Mouse (Mus musculus) embryonic facial prominence, embryonic 13.5 days (tissue): ENCODE measurements around the gene Mfap3l. TPM values are rescaled to one million over a fixed set of nuclear protein-coding genes. Genes with fewer than 3 reads are reported as not detected.

Source experiments
- polyA plus RNA-seq: library from polyadenylated mRNA; unstranded; fragments of >200 nt; fragmentation: Nextera tagmentation; extraction: Ambion mirVana; gene quantifications from 2 replicates; pipeline ENCODE4 v1.2.1, GENCODE M21; 2015

The Mfap3l gene
- polyA plus RNA-seq, 1 experiment from 2014 or later: 1.9 TPM

Other genes starting within 250 kb of the Mfap3l start
- gene Gm10283, start 129.6 kb upstream of the Mfap3l start, polyA plus RNA-seq: not detected in 2 replicates
- 0.53 and 0.58 TPM in 2 replicates for gene Aadat, start 126.9 kb upstream of the Mfap3l start, polyA plus RNA-seq